Mouse (Mus musculus): ENCODE data around the gene Krt7. TPM values are rescaled to one million over a fixed set of nuclear protein-coding genes. Genes with fewer than 3 reads are reported as not detected.

Krt7 gene
- not detected in 4 replicates for total RNA-seq (2023)

DNA sequence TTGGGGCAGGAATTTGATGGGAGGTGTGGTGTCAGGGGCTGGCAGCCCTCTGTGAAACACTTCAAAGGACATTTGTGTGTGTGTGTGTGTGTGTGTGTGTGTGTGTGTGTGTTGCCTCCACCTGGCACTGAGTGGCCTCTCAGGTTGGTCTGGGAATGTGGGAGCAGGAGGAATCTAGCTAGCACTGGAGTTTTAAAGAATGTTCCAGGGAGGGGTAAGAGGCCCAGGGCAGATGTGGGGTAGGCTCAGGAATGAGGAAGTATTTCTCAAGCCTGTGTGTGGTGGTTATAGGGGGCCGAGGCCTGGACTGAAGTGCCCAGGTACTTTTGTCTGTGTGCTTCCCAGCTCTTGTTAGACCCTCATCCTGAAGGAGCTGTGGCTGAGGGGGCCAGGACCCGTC, at the start of gene Krt7:
Gene Krt7, plus strand, starts transcription at position 269 of the 400 bp plus-strand sequence.

DNA sequence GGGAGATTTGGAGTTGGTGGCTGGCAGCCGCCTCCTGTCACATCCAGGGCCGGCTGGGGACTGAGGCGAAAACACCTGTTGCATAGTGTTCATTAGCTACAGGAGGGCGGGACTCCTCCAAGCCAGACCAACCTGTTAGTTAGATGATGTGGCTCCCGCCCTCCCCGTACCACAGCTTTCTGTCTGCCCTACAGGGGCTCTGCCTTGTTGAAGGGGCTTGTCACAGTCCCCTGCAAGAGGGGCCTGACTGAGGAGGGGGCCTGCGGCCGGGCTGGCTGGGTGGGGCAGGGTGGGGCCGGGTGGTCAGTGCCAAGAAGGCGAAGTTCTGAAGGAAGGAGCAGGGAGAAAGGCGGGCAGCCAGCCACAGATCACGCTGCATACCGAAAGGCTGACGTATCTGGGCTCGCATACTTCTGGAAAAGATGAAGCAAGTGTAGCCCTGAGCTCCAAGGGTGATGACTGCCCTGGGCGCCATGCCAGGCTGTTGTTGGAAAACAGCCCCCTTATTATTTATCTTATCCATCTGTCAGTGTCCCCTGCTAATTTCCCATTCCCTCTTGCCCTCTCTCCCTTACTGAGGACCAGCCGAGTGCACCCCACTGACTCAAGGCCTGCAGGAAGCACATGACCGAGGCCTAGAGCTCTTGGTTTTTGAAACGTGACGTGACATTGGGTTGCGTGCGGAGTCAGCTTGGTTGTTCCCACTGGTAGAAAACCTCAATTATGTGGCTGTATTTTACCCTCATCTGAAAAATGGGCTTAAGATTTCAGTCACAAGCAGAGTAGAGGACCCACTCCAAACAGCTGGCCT, 40.5 kb upstream of the Krt7 start, which contains the start of gene Krt80:
Gene Krt80, minus strand, starts transcription at position 62 of the 811 bp plus-strand sequence.

DNA sequence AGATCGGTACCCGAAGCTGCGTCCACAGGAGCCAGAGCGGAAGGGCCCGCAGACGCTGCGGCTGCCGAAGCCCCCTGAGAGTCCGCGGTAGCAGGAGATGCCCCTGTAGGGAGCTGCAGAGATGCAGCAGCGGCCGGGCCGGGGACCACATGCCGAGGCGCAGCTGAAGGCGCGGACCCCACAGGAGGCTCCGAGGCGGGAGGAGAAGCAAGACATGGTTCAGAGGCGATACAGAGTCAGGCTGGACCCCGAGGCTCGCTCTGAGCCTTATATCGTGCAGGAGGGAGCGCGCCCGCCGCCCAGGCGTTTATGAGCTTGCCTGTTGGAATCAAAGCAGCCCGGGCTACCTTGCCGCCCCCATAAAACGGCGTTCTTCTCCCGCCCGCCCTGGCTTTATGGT, 27.7 kb downstream of the Krt7 start, which contains the start of gene Krt87:
Gene Krt87, minus strand, starts transcription at position 250 of the 400 bp plus-strand sequence.

DNA sequence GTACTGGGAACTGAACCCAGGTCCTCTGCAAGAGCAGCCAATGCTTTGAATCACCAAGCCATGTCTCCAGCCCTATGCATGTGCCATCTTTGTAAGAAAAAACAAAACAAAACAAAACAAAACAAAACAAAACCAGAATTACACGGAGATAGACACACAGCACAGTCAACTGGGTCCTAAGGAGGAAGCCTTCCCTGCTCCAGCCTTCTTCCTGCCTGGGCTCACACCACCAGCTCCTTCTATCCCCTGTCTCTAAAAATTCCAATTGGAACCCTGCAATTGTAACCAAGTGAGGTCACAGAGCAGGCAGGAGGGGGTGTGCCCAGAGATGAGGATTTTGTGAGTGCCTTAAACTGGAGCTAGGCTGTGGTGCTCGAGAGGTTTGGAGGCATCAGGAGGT, 36.6 kb downstream of the Krt7 start, which contains the start of gene Krt88:
Gene Krt88, plus strand, starts transcription at position 301 of the 400 bp plus-strand sequence.

DNA sequence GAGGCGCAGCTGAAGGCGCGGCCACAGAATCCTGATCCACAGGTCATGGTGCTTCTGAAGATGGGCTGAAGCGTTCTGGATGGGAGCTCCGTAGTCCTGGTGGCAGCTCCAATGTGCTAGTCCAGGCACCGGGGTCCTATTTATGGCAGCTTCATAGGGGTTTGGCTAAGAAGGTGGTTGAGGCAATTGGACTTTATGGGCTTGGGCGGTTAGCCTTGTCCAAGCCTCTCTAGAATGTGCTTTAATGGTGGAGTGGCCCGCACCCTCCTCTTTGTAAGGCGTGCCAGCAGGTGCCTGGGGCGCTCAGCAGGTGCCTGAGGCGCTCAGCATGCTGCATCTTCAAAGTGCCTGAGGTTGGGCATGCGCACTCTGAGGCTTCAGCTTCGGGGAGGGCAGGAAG, 52.8 kb downstream of the Krt7 start, which contains the start of gene Krt81:
Gene Krt81, minus strand, starts transcription at position 101 of the 400 bp plus-strand sequence.

DNA sequence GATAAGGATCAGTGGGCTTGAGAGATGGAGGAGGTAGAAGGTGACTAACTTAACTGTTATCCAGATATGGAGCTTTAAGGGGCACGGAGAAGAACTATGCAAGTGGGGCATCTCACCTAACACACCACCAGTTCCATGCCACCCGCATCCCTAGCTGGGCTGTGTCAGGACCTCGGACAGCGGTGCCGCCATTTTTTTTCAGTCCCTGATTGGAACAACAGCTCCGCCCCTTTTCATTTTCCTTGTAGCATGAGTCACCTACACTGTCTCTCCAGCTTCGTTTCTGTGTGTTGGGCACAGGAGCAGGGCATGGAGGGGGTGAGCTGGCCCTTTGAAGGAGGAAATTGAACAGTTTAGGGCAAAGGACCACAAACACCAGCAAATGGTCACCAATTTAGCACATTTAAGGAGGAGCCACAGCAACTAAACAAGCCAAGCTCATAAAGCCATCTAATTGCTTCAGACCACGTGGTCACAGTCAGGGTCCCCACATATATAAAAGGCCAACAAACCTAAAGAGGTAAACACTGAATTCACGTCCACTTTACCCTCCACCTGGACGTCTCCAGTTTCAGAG, 62.2 kb downstream of the Krt7 start, which contains the start of gene Krt86:
Gene Krt86, plus strand, starts transcription at position 527 of the 577 bp plus-strand sequence.

Other genes starting within 250 kb of the Krt7 start
- gene Acvr1b, start 237.0 kb upstream of the Krt7 start, total RNA-seq (2023) = 23.6 to 28.5 TPM (median 24.5 TPM) in 4 replicates
- 42.7 to 47.7 TPM (median 45.2 TPM) in 4 replicates for gene Grasp, start 186.9 kb upstream of the Krt7 start, total RNA-seq (2023)
- gene Nr4a1, start 156.8 kb upstream of the Krt7 start, total RNA-seq (2023) = 576 to 657 TPM (median 622 TPM) in 4 replicates
- gene Atg101, start 126.8 kb upstream of the Krt7 start, total RNA-seq (2023) = 64.1 to 70.9 TPM (median 69.3 TPM) in 4 replicates
- gene 6030408B16Rik, start 117.8 kb upstream of the Krt7 start, total RNA-seq (2023) = 0.94 to 1.6 TPM (median 1.3 TPM) in 4 replicates
- gene Krt80, start 40.9 kb upstream of the Krt7 start, total RNA-seq (2023) = 0.19 to 0.33 TPM in 2 of 4 replicates, not detected in the others
- gene Krt87, start 27.8 kb downstream of the Krt7 start, total RNA-seq (2023) = not detected in 4 replicates
- not detected in 4 replicates for gene Krt88, start 36.7 kb downstream of the Krt7 start, total RNA-seq (2023)
- not detected in 4 replicates for gene Krt81, start 52.7 kb downstream of the Krt7 start, total RNA-seq (2023)
- gene Krt86, start 62.4 kb downstream of the Krt7 start, total RNA-seq (2023) = not detected in 4 replicates
- gene Krt83, start 80.5 kb downstream of the Krt7 start, total RNA-seq (2023) = not detected in 4 replicates
- not detected in 4 replicates for gene Gm49425, start 106.2 kb downstream of the Krt7 start, total RNA-seq (2023)
- not detected in 4 replicates for gene Krt84, start 121.8 kb downstream of the Krt7 start, total RNA-seq (2023)
- gene Krt82, start 139.6 kb downstream of the Krt7 start, total RNA-seq (2023) = not detected in 4 replicates
- gene Krt90, start 151.9 kb downstream of the Krt7 start, total RNA-seq (2023) = not detected in 4 replicates
- not detected in 4 replicates for gene Krt75, start 162.9 kb downstream of the Krt7 start, total RNA-seq (2023)
- not detected in 4 replicates for gene Gm5414, start 217.1 kb downstream of the Krt7 start, total RNA-seq (2023)
- not detected in 4 replicates for gene Gm5478, start 236.3 kb downstream of the Krt7 start, total RNA-seq (2023)

Data from B cell, adult 62 days (primary cell).